Mouse (Mus musculus) frontal cortex, postnatal 25 days (tissue): ENCODE data around the gene Rcn3.

ENCODE experiments used
- DNase-seq, 2 experiments: peaks; one replicate each; pipeline ENCODE4 v3.0.0; 2022; ENCODE audit warnings: low spot score in 2 of 2

Rcn3 gene

GRCm38 (mm10) chr7:45073171-45073707 lies 18.8 kb downstream of the Rcn3 start:
- no peak for DNase-seq

- DNase-seq = no peak
Observed at GRCm38 (mm10) chr7:45072230-45072629, 19.8 kb downstream of the Rcn3 start.

DNA sequence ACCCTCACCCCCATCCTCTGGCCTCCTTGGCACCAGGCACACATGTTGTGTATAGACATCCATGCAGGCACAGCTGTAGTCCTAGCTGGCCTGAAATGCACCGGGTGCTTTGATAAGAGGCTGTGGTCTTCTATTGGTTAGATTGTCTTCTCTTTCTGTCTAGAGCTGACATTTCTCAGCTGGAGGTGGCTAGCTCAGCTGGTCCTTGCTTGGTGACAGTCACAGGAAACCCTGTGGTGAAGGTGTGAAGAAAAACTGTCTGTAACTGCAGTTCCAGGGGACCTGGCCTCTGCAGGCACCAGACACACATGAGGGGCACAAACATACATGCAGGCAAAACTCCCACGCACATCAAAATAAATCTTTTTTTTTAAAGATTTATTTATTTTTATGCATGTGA lies 22.4 kb downstream of the Rcn3 start:
- no peak for DNase-seq

- no peak for DNase-seq
Observed at GRCm38 (mm10) chr7:45068000-45068318, 24.1 kb downstream of the Rcn3 start.

DNA sequence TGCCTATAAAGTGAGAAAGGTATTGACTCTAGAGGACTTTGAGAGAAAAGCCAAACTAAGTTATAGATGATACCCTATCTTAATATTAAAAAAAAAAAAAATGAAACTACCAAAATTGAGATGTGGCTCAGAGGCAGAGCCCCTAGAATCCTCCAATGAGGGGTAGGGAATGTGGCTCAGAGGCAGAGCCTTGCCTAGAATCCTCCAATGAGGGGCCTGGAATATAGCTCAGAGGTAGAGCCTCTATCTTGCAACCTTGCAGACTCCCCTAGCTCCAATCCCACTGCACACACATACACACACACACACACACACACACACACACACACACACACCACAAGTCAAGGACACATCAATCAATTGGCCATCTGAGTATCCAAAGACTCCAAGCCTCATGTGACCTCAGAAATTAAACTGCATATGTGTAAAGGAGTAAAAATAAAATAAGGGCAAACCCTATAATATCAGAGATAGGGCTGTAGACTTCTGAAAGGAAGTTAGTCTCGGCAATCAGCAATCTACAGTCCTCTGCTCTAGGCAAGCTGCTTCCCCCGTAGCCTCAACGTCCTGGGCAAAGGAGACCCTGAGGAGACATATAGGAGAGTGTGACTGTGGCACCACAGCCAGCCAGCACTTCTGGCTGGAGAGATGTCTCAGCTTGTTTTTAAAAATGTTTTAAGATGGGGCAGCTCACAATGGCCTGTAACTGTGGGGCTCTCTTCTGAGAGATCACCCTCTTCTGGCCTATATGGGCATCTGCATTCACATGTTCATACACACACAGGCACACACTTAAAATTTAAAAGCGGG lies 24.6 kb downstream of the Rcn3 start:
- DNase-seq = no peak

- peak; percentile 91 to 96 for DNase-seq
Observed at GRCm38 (mm10) chr7:45062239-45062835, 29.7 kb downstream of the Rcn3 start, which contains the start of the genes Nosip and Prrg2. Nosip (plus strand) TSS chr7:45062429. Prrg2 (minus strand) TSS chr7:45062677.

- no peak for DNase-seq
Observed at GRCm38 (mm10) chr7:45061532-45062075, 30.4 kb downstream of the Rcn3 start.

GRCm38 (mm10) chr7:45060632-45061122 lies 31.3 kb downstream of the Rcn3 start:
- DNase-seq = no peak

DNA sequence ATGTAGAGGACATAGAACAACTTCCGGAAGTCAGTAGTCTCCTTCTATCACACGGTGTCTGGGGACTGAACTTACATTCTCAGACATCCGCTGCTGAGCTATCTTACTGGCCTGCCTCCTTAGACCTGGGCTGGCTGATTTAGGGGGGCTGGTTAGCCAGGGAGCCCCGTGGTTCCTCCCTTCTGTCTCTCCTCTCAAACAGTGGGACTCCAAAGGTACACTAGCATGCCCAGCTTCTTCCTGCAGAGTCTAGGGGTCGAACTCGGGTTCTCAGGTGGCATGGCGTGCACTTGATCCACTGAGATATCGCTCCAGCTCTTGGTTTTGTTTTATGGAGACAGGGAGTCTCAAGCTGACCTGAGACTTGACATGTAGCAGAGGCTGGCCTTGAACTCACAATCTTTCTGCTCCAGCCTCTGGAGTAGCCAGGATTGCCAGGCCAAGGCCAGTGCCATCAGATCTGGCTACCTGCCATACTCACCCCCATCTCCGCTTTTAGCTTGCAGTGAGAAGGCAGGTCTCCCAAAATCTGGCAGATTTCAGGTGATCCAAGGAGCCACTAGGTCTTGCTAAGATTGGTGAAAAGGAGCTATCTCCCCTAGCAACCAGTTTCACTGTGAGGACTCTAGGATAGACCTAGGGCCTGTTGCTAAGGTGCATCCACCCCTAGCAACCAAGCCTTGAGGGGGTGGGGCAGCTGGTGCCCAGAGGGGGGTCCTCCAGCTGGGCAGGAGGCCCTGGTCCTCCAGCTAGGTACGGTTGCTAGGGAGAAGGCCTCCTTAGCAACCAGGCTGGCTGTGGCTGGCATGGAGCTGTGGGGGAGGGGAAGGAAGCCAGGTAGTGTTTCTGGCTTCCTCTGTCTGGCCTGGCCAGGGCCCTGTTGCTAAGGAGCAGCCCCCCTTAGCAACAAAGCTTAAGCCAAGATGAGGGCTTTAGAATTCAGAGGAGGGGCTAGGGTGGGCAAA lies 33.1 kb downstream of the Rcn3 start:
- no peak for DNase-seq

- no peak for DNase-seq
Observed at GRCm38 (mm10) chr7:45056972-45057348, 35.1 kb downstream of the Rcn3 start.

DNA sequence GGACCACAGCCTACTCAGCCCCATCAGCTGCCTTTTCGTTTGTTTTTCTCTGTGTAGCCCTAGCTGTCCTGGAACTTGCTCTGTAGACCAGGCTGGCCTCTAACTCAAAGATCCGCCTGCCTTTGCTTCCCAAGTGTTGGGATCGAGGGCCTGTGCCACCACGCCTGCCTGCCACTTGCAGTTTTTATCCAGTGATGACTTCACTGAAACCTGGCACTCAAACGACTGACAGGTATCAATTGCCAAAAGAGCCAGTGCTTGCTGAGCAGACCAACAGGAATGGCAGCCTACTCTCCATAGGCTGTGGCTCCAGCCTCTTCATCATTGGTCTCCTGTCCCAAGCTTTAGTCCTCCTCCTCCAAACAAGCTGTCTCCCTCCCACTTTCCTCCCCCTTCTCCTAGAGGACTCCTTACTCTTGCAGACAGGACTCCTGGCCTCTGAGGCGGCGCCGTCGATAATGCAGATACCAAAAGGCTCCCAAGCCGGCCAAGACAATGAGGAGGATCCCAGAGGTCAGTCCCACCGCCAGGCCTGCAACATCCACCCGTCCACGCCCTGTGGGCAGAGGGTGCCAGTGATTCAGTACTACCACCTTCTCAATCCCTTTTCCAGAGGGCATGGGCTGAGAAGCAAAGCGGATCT lies 35.6 kb downstream of the Rcn3 start:
- no peak for DNase-seq

GRCm38 (mm10) chr7:45053931-45054510 lies 38.0 kb downstream of the Rcn3 start:
- DNase-seq = peak; percentile 72 to 78

- peak; percentile 46 to 49 for DNase-seq
Observed at GRCm38 (mm10) chr7:45053117-45053930, 38.7 kb downstream of the Rcn3 start.

DNA sequence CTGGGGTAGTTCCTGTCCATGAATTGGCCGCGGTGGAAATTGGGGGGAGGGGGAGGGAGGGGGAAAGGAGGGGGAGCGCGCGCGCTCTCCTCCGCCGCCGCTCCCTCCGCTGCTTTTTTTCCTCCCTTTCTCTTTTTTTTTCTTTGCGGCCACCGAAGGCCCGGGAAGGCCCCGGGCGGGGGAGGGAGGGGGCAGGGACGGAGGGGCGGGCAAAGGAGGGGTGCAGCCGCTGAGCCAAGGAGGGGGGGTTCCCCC lies 39.2 kb downstream of the Rcn3 start, which contains the start of gene Prr12:
Prr12 (minus strand) TSS at position 20 of the 255 bp plus-strand sequence.
- no peak for DNase-seq

- DNase-seq = peak; percentile 23 to 41
Observed at GRCm38 (mm10) chr7:45052181-45052861, 39.7 kb downstream of the Rcn3 start.

- no peak for DNase-seq
Observed at GRCm38 (mm10) chr7:45051601-45051974, 40.4 kb downstream of the Rcn3 start.

GRCm38 (mm10) chr7:45050945-45051600 lies 40.9 kb downstream of the Rcn3 start:
- peak; percentile 32 to 45 for DNase-seq

DNA sequence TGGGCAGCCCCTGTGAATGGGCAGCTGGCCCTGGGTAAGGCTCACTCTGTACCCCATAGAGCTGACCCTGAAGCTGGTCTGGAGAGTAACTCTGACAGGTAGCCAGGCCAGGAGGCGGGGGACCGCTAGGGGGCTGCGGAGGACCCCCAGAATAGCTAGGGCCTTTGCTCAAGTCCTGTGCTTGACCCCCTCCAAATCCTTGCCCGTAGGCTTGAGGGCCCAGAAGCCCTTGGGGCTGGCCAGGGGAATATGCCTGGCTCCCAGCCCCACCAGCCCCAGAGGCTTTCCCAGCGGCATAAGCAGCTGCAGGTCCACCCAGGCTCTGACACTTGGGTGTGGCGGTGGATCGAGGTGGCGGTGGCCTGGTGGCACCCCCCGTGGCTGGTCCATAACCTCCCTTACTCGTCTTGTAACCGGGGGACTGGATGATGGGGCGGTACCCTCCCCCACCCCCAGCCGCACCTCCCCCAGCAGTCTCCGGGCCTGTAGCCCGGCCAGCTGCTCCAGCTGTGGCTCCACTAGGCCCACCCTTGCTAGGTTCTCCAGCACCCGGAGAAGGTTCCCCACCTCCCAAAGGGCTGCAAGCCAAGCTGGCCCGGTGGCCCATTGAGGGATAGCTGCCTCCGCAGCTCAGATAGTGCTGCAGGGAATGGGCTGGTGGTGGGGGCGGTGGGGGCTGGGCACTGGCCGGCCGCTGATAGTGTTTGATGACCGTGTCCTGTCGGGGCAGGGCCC lies 42.9 kb downstream of the Rcn3 start:
- DNase-seq = no peak
